Mouse (Mus musculus): ENCODE results near the gene 1700028P14Rik. TPM values are rescaled to one million over a fixed set of nuclear protein-coding genes. Genes with fewer than 3 reads are reported as not detected.

1700028P14Rik gene
- total RNA-seq (2014; rRNA removed), result 0.33 and 1.1 TPM in 2 replicates
- polyA plus RNA-seq (2015; fragmentation: Nextera tagmentation; extraction: Ambion mirVana), result 1.7 and 2.8 TPM in 2 replicates

- no peak within 1 kb of the TSS for H3K27ac ChIP-seq (ENCODE audit: low read depth, low read length)
- no peaks in the 10 kb centered on the region for H3K9me3 ChIP-seq (ENCODE audit: low read length)
- DNase-seq (ENCODE audit: low spot score) (peak; percentile 75), ATAC-seq (ENCODE audit: low FRiP score) (peak; percentile 87; the same call in 1 of the 2 replicates)
- 7% methylated on average over 13 of the region's 13 CpGs for WGBS
- no peaks in the 10 kb centered on the region for H3K27me3 ChIP-seq (ENCODE audit: insufficient read depth, low read length)
- peak within 1 kb of the TSS; percentile 31 for H3K4me3 ChIP-seq (ENCODE audit: low read depth, low read length)
- H3K4me1 ChIP-seq (ENCODE audit: insufficient read depth, low read length), result no peaks in the 10 kb centered on the region
- H3K4me2 ChIP-seq (ENCODE audit: low read depth, low read length, poor library complexity, severe bottlenecking), result peak within 1 kb of the TSS; percentile 47
- no peak within 1 kb of the TSS for H3K9ac ChIP-seq (replicated peaks; ENCODE audit: low read length, poor library complexity, severe bottlenecking)
- no peaks in the 10 kb centered on the region for H3K36me3 ChIP-seq (ENCODE audit: insufficient read depth, low read length)
- TF ChIP-seq CTCF (IDR thresholded peaks at IDR 0.05), result no peak
These were observed at the start of gene 1700028P14Rik for GRCm38 (mm10) chr19:23652644-23653043. 1700028P14Rik (minus strand) TSS chr19:23652812.

GRCm38 (mm10) chr19:23699131-23699530 is 46.5 kb upstream of the 1700028P14Rik start:
- H3K36me3 ChIP-seq (ENCODE audit: insufficient read depth, low read length), result peaks cover 22% of the 10 kb centered on the region; the same call in 1 of the 2 replicates
- H3K4me2 ChIP-seq (ENCODE audit: low read depth, low read length, poor library complexity, severe bottlenecking), result no peak overlapping the region
- 84% methylated on average over 4 of the region's 4 CpGs for WGBS
- H3K27ac ChIP-seq (ENCODE audit: low read depth, low read length), result no peak overlapping the region
- DNase-seq (ENCODE audit: low spot score) (no peak), ATAC-seq (ENCODE audit: low FRiP score) (no peak)
- H3K9me3 ChIP-seq (ENCODE audit: low read length), result no peaks in the 10 kb centered on the region
- no peak for TF ChIP-seq CTCF (IDR thresholded peaks at IDR 0.05)
- H3K4me3 ChIP-seq (ENCODE audit: low read depth, low read length), result no peak overlapping the region
- H3K9ac ChIP-seq (replicated peaks; ENCODE audit: low read length, poor library complexity, severe bottlenecking), result no peak overlapping the region
- H3K27me3 ChIP-seq (ENCODE audit: insufficient read depth, low read length), result no peaks in the 10 kb centered on the region
- H3K4me1 ChIP-seq (ENCODE audit: insufficient read depth, low read length), result no peaks in the 10 kb centered on the region

GRCm38 (mm10) chr19:23698366-23698765 is 45.8 kb upstream of the 1700028P14Rik start:
- WGBS, result 86% methylated on average over 7 of the region's 7 CpGs
- DNase-seq (ENCODE audit: low spot score) (no peak), ATAC-seq (ENCODE audit: low FRiP score) (no peak)
- H3K4me2 ChIP-seq (ENCODE audit: low read depth, low read length, poor library complexity, severe bottlenecking), result no peak overlapping the region
- no peak overlapping the region for H3K4me3 ChIP-seq (ENCODE audit: low read depth, low read length)
- H3K4me1 ChIP-seq (ENCODE audit: insufficient read depth, low read length), result no peaks in the 10 kb centered on the region
- peaks cover 22% of the 10 kb centered on the region; the same call in 1 of the 2 replicates for H3K36me3 ChIP-seq (ENCODE audit: insufficient read depth, low read length)
- H3K9me3 ChIP-seq (ENCODE audit: low read length), result no peaks in the 10 kb centered on the region
- no peak overlapping the region for H3K9ac ChIP-seq (replicated peaks; ENCODE audit: low read length, poor library complexity, severe bottlenecking)
- no peaks in the 10 kb centered on the region for H3K27me3 ChIP-seq (ENCODE audit: insufficient read depth, low read length)
- no peak for TF ChIP-seq CTCF (IDR thresholded peaks at IDR 0.05)
- no peak overlapping the region for H3K27ac ChIP-seq (ENCODE audit: low read depth, low read length)

GRCm38 (mm10) chr19:23697861-23698260 is 45.2 kb upstream of the 1700028P14Rik start:
- Histone ChIP-seq H3K4me2 (ENCODE audit: low read depth, low read length, poor library complexity, severe bottlenecking) (no peak overlapping the region), H3K9me3 (ENCODE audit: low read length) (no peaks in the 10 kb centered on the region), H3K36me3 (ENCODE audit: insufficient read depth, low read length) (peaks cover 22% of the 10 kb centered on the region; the same call in 1 of the 2 replicates), H3K27ac (ENCODE audit: low read depth, low read length) (no peak overlapping the region), H3K4me1 (ENCODE audit: insufficient read depth, low read length) (no peaks in the 10 kb centered on the region), H3K4me3 (ENCODE audit: low read depth, low read length) (no peak overlapping the region), H3K27me3 (ENCODE audit: insufficient read depth, low read length) (no peaks in the 10 kb centered on the region), H3K9ac (replicated peaks; ENCODE audit: low read length, poor library complexity, severe bottlenecking) (no peak overlapping the region)
- ATAC-seq (ENCODE audit: low FRiP score), result no peak
- DNase-seq (ENCODE audit: low spot score), result no peak
- TF ChIP-seq CTCF (IDR thresholded peaks at IDR 0.05), result no peak
- WGBS, result 71% methylated on average over 8 of the region's 8 CpGs

GRCm38 (mm10) chr19:23694344-23694743 is 41.7 kb upstream of the 1700028P14Rik start:
- H3K9ac ChIP-seq (replicated peaks; ENCODE audit: low read length, poor library complexity, severe bottlenecking), result no peak overlapping the region
- H3K4me2 ChIP-seq (ENCODE audit: low read depth, low read length, poor library complexity, severe bottlenecking), result no peak overlapping the region
- H3K4me3 ChIP-seq (ENCODE audit: low read depth, low read length), result no peak overlapping the region
- no peaks in the 10 kb centered on the region; the same call in 1 of the 2 replicates for H3K4me1 ChIP-seq (ENCODE audit: insufficient read depth, low read length)
- ATAC-seq (ENCODE audit: low FRiP score), result no peak
- 62% methylated on average over 4 of the region's 4 CpGs for WGBS
- no peak for TF ChIP-seq CTCF (IDR thresholded peaks at IDR 0.05)
- peaks cover 22% of the 10 kb centered on the region; the same call in 1 of the 2 replicates for H3K36me3 ChIP-seq (ENCODE audit: insufficient read depth, low read length)
- H3K27ac ChIP-seq (ENCODE audit: low read depth, low read length), result no peak overlapping the region
- no peaks in the 10 kb centered on the region for H3K27me3 ChIP-seq (ENCODE audit: insufficient read depth, low read length)
- H3K9me3 ChIP-seq (ENCODE audit: low read length), result no peaks in the 10 kb centered on the region
- no peak for DNase-seq (ENCODE audit: low spot score)

GRCm38 (mm10) chr19:23688421-23688946 is 35.9 kb upstream of the 1700028P14Rik start:
- no peak for TF ChIP-seq CTCF (IDR thresholded peaks at IDR 0.05)
- 0 out of 2 replicates have a peak overlapping the region, but pooled peaks have one; percentile 33 for H3K9ac ChIP-seq (replicated peaks; ENCODE audit: low read length, poor library complexity, severe bottlenecking)
- DNase-seq (ENCODE audit: low spot score), result peak; percentile 56

More at GRCm38 (mm10) chr19:23688421-23688946, 35.9 kb upstream of the 1700028P14Rik start:
- 9% methylated on average over 4 of the region's 4 CpGs for WGBS
- Histone ChIP-seq H3K27me3 (ENCODE audit: insufficient read depth, low read length) (no peaks in the 10 kb centered on the region), H3K4me3 (ENCODE audit: low read depth, low read length) (peak overlapping the region; percentile 87), H3K4me2 (ENCODE audit: low read depth, low read length, poor library complexity, severe bottlenecking) (peak overlapping the region; percentile 79), H3K4me1 (ENCODE audit: insufficient read depth, low read length) (no peaks in the 10 kb centered on the region; the same call in 1 of the 2 replicates), H3K27ac (ENCODE audit: low read depth, low read length) (no peak overlapping the region), H3K9me3 (ENCODE audit: low read length) (no peaks in the 10 kb centered on the region), H3K36me3 (ENCODE audit: insufficient read depth, low read length) (no peaks in the 10 kb centered on the region)
- ATAC-seq (ENCODE audit: low FRiP score), result no peak

Measured in midbrain, postnatal 0 days (tissue).